Mouse (Mus musculus) liver, embryonic 12.5 days (tissue): ENCODE results near the gene B2m. TPM values are rescaled to one million over a fixed set of nuclear protein-coding genes. Genes with fewer than 3 reads are reported as not detected.

Source experiments
- ATAC-seq: fragments of 200-750 bp; cut with Nextera tagmentation; 2 replicates; pipeline ENCODE4 v1.8.0; 2017; ENCODE audit warnings: moderate number of reproducible peaks, mild to moderate bottlenecking, moderate library complexity
- H3K27ac ChIP-seq: fragments of 300-500 bp; sonication (generic); 2 replicates; pipeline ENCODE4 v1.5.1; 2016; ENCODE audit warnings: mild to moderate bottlenecking
- H3K27me3 ChIP-seq: fragments of 300-500 bp; sonication (generic); replicated peaks from 2 replicates; pipeline ENCODE4 v1.6.1; 2016; ENCODE audit warnings: mild to moderate bottlenecking, moderate library complexity
- H3K36me3 ChIP-seq: fragments of 300-500 bp; sonication (generic); 2 replicates; pipeline ENCODE4 v1.6.1; 2016; ENCODE audit warnings: mild to moderate bottlenecking, moderate library complexity
- H3K4me1 ChIP-seq: fragments of 300-500 bp; sonication (generic); 2 replicates; pipeline ENCODE4 v1.6.1; 2016
- H3K4me2 ChIP-seq: fragments of 300-500 bp; sonication (generic); 2 replicates; pipeline ENCODE4 v1.6.1; 2016; ENCODE audit warnings: mild to moderate bottlenecking, moderate library complexity
- H3K4me3 ChIP-seq: fragments of 300-500 bp; sonication (generic); 2 replicates; pipeline ENCODE4 v1.5.1; 2016; ENCODE audit warnings: mild to moderate bottlenecking, moderate library complexity
- H3K9ac ChIP-seq: fragments of 300-500 bp; sonication (generic); 2 replicates; pipeline ENCODE4 v1.6.1; 2016; ENCODE audit warnings: mild to moderate bottlenecking, moderate library complexity
- H3K9me3 ChIP-seq: fragments of 300-500 bp; sonication (generic); replicated peaks from 2 replicates; pipeline ENCODE4 v1.6.1; 2016; ENCODE audit warnings: mild to moderate bottlenecking, moderate library complexity
- WGBS: fragments of 180-500 bp; shearing (Covaris S2); methylation state at CpG from one replicate; pipeline ENCODE4 v1.1.7; 2016; ENCODE audit not compliant: insufficient replicate concordance; 5-methylcytosine and 5-hydroxymethylcytosine counted together
- polyA plus RNA-seq: library from polyadenylated mRNA; unstranded; fragments of >200 nt; fragmentation: Nextera tagmentation; extraction: Ambion mirVana; gene quantifications from 2 replicates; pipeline ENCODE4 v1.2.1, GENCODE M21; 2016

Gene B2m
- polyA plus RNA-seq, 1 experiment from 2014 or later: 281 TPM

DNA sequence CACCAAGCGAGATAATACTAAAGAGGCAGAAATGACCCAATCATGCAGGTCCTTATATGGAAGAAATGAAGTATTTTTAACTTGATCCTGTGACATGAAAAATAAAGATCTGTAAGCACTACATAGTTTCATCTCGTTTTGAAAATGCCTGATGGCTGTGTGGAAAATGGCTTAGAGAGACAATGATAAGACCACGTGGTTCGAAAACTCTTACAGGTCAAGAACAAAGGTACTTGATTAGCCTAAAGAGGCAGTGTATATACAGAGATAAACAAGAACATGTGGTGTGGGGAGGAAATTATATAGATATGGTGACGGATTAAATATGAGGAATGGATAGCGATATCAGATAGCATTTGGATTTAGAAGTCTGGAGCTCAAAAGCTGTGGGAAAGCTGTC, 23.8 kb downstream of the B2m start:
- Histone ChIP-seq H3K4me2 (no peak overlapping the region), H3K4me3 (no peak overlapping the region), H3K4me1 (no peaks in the 10 kb centered on the region), H3K36me3 (no peaks in the 10 kb centered on the region), H3K27ac (no peak overlapping the region), H3K9ac (no peak overlapping the region), H3K27me3 (no peaks in the 10 kb centered on the region), H3K9me3 (no peaks in the 10 kb centered on the region)
- WGBS: 57% methylated on average over 6 of the region's 6 CpGs
- no peak for ATAC-seq

DNA sequence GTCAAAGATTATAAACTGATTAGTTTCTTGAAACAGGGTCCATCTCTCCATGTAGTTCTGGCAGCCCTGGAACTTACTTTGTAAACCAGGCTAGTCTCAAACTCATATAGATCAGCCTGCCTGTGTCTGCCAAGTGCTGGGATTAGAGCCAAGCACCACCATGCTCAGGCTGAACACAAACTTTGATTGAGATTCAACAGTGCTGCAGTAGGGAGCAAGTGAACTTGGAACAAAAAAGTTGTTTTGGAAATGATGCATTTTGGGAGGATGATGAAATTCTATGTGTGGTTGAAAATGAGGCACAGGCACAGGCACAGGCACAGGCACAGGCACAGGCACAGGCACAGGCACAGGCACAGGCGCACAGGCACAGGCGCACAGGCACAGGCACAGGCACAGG, 24.7 kb downstream of the B2m start:
- no peaks in the 10 kb centered on the region for H3K9me3 ChIP-seq
- no peaks in the 10 kb centered on the region for H3K36me3 ChIP-seq
- H3K4me2 ChIP-seq: no peak overlapping the region
- H3K4me3 ChIP-seq: no peak overlapping the region
- no peak for ATAC-seq
- H3K27ac ChIP-seq: no peak overlapping the region
- no peaks in the 10 kb centered on the region for H3K27me3 ChIP-seq
- WGBS: 72% methylated on average over 2 of the region's 2 CpGs
- no peak overlapping the region for H3K9ac ChIP-seq
- no peaks in the 10 kb centered on the region for H3K4me1 ChIP-seq

DNA sequence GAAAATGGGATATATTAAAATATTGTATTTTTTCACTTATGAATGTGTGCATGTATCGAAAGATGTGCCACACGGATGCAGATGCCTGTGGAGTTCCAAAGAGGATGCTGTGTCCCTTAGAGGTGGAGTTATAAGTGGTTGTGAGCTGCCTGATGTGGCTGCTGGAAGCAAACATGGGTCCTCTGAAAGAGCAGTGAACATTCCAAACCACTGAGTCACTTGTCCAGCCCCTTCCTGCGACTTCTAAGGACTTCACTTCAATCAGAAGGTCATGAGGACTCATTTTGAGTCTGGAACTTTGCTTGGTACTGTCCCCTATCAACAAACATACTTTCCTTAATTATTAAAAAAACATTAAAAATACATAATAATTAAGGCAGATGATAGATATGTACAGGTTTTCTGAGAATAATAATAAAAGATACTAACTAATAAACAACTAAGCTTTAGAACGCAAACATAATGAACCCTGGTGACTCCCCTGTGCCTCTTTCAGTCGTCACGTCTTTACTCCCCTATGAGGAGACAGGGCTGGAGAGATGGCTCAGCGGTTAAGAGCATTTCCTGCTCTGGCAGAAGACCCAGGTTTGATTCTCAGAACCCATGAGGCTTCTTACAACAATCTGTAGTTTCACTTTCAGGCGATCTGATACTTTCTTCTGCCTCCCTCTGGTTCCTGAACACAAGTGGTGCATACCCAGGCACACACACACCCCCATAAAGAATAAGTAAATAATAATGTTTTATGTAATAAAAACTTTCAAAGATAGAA, 32.8 kb downstream of the B2m start:
- Histone ChIP-seq H3K9ac (no peak overlapping the region), H3K36me3 (no peaks in the 10 kb centered on the region), H3K4me3 (no peak overlapping the region), H3K27ac (no peak overlapping the region), H3K4me1 (no peaks in the 10 kb centered on the region), H3K9me3 (no peaks in the 10 kb centered on the region), H3K4me2 (no peak overlapping the region), H3K27me3 (no peaks in the 10 kb centered on the region)
- 55% methylated on average over 8 of the region's 8 CpGs for WGBS
- no peak for ATAC-seq

DNA sequence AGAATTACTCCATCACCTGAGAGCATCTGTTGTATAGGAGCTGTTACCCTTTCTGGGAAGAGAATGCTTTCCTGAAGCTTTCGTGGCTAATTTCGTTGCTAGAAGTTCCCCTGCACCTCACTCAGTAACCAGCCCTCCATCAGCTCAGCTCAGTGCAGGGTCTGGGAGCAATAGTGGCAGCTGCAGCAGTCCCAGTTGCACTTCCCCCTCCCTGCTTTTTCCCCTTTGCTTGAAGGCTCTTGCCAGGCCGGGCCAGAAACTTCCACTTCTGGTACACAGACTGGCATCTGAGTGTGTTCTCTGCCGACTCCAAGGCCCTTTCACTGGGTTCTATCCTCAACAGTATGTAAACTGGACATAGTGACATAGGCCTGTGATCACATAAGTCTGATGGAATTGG, 37.6 kb downstream of the B2m start:
- Histone ChIP-seq H3K36me3 (no peaks in the 10 kb centered on the region), H3K27ac (no peak overlapping the region), H3K27me3 (no peaks in the 10 kb centered on the region), H3K9ac (no peak overlapping the region), H3K4me3 (no peak overlapping the region), H3K4me1 (peaks cover 6% of the 10 kb centered on the region; the same call in 1 of the 2 replicates), H3K4me2 (no peak overlapping the region), H3K9me3 (no peaks in the 10 kb centered on the region)
- no peak for ATAC-seq
- WGBS: 62% methylated on average over 4 of the region's 4 CpGs

DNA sequence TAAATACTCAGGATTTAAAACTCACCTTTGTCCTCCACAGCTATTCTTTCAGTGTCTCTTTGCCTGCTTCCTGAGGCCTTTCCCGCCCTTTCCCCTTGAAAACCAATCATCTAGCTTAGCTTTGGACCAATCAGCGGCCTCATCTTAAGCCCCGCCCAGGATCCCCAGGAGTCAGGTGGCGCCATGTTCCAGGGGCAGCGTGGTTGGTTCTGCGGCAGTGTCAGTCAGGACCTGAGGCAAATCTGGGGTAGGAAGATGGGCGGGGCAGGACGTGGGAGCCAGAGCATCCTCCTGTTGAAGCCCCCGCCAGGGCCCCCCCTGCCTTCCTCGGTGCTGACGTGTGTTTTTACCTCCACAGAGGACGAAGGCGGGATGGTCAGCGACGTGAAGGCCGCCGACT, 38.6 kb downstream of the B2m start, which contains the start of the genes Patl2 and Terb2:
Gene Patl2 (minus strand): TSS at position 84 of the 400 bp plus-strand sequence.
Gene Terb2 (plus strand): TSS at position 167 of the 400 bp plus-strand sequence.
- Histone ChIP-seq H3K9me3 (no peaks in the 10 kb centered on the region), H3K4me2 (no peak within 1 kb of the TSS), H3K36me3 (no peaks in the 10 kb centered on the region), H3K9ac (no peak within 1 kb of the TSS), H3K27me3 (no peaks in the 10 kb centered on the region), H3K27ac (no peak within 1 kb of the TSS), H3K4me1 (peaks cover 6% of the 10 kb centered on the region; the same call in 1 of the 2 replicates), H3K4me3 (no peak within 1 kb of the TSS)
- 74% methylated on average over 17 of the region's 17 CpGs for WGBS
- no peak for ATAC-seq

DNA sequence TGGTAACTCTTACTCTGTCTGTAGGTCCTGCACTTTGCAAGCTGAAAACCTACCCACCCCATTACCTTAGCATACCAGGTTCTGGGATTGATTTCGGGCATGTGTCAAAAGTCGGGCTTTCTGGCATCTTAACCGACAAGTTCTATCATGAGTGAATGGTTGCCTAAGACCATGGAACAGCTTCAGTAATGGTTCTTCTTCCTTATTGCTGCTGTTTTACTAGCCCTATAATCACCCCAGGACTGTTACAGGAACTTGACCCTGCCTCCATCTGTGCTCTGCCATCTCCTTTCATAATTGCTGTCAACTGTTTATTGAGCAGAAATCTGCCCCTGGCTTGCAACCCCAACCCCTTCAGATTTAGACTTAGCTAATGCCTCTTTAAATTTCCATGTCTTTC, 39.3 kb downstream of the B2m start:
- Histone ChIP-seq H3K27ac (no peak overlapping the region), H3K4me2 (no peak overlapping the region), H3K27me3 (no peaks in the 10 kb centered on the region), H3K36me3 (no peaks in the 10 kb centered on the region), H3K9ac (no peak overlapping the region), H3K9me3 (no peaks in the 10 kb centered on the region), H3K4me3 (no peak overlapping the region), H3K4me1 (peaks cover 7% of the 10 kb centered on the region; the same call in 1 of the 2 replicates)
- ATAC-seq: no peak
- 84% methylated on average over 3 of the region's 3 CpGs for WGBS

DNA sequence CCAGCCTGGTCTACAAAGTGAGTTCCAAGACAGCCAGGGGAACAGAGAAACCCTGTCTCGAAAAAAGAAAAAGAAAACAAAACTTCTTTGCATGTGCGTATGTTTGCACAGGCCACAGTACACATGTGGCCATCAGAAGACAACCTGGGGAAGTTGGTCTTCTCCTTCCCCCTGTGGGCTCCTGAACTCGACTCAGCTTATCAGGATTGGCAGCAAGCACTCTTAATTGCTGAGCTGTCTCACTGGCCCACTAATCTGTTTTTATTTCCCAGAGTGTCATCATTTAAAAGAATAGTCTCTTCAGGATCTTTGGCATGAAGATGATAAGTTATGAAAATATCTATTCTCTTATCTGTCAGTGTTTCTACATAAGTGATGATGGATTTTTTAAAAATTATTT, 44.4 kb downstream of the B2m start:
- H3K27me3 ChIP-seq: no peaks in the 10 kb centered on the region
- WGBS: 45% methylated on average over 3 of the region's 3 CpGs
- H3K9me3 ChIP-seq: no peaks in the 10 kb centered on the region

DNA sequence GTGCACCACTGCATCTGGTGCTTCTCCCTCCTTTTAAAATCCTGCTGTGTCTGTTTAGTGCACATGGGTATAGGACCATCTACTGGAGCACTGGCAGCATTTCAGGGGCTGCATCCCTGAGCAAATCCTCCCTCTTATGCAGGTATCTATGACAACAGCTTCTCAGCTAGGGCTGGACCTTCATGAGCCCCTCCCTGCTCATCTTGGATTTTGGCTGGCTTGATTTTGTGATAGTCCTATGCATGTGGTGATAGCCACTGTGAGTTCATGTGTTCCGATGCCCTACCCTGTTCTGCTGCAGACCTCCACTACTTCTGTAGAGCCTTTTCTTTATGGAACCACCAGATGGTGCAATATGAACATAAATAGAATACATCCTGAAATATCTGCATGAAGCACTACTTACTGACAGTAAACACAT, 47.0 kb downstream of the B2m start:
- WGBS: 59% methylated on average over 1 of the region's 1 CpGs
- ATAC-seq: 0 out of 2 replicates have a peak, but pooled peaks have one; percentile 24

More for the DNA sequence above, 44.4 kb downstream of the B2m start:
- no peak for ATAC-seq
- Histone ChIP-seq H3K9ac (no peak overlapping the region), H3K27ac (no peak overlapping the region), H3K4me2 (no peak overlapping the region), H3K36me3 (no peaks in the 10 kb centered on the region), H3K4me3 (no peak overlapping the region), H3K4me1 (peaks cover 6% of the 10 kb centered on the region; the same call in 1 of the 2 replicates)

DNA sequence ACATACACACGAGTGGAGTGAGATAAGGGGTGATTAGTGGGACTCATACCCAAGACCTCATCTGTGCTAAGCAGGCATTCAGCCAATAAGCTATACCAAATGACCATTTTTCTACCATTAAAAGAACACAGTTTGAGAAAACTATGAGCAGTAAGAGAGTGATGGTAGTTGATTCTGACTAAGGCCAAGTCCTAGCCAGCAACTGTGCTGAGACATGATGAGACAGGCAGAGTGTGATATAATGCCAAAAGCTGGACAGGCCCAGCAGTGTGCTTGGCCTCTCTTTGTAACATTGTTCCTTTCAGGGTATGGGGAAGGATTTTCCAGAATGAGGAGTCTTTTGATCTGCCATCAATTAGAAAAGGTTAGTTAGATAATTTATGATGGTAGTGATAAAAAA, 54.0 kb downstream of the B2m start:
- no peak overlapping the region for H3K27ac ChIP-seq
- H3K4me1 ChIP-seq: no peaks in the 10 kb centered on the region
- no peak for ATAC-seq
- H3K36me3 ChIP-seq: no peaks in the 10 kb centered on the region
- H3K9me3 ChIP-seq: no peaks in the 10 kb centered on the region
- no peak overlapping the region for H3K4me3 ChIP-seq
- H3K27me3 ChIP-seq: no peaks in the 10 kb centered on the region
- 47% methylated on average over 1 of the region's 1 CpGs for WGBS
- no peak overlapping the region for H3K4me2 ChIP-seq
- H3K9ac ChIP-seq: no peak overlapping the region

More for the DNA sequence above, 47.0 kb downstream of the B2m start:
- H3K27ac ChIP-seq: no peak overlapping the region
- no peak overlapping the region for H3K9ac ChIP-seq
- peaks cover 3% of the 10 kb centered on the region; the same call in 1 of the 2 replicates for H3K4me1 ChIP-seq
- no peak overlapping the region for H3K4me3 ChIP-seq
- no peaks in the 10 kb centered on the region for H3K27me3 ChIP-seq
- H3K4me2 ChIP-seq: no peak overlapping the region
- H3K36me3 ChIP-seq: no peaks in the 10 kb centered on the region
- H3K9me3 ChIP-seq: no peaks in the 10 kb centered on the region

Other genes starting within 250 kb of the B2m start
- gene Ctdspl2, start 191.7 kb upstream of the B2m start, polyA plus RNA-seq: 26.7 and 30.5 TPM in 2 replicates
- gene Mageb3, start 191.6 kb upstream of the B2m start, polyA plus RNA-seq: 0.05 and 0.10 TPM in 2 replicates
- gene Eif3j1, start 119.1 kb upstream of the B2m start, polyA plus RNA-seq: 16.4 and 17.0 TPM in 2 replicates
- gene Spg11, start 29.3 kb upstream of the B2m start, polyA plus RNA-seq: 5.8 and 6.2 TPM in 2 replicates
- gene Trim69, start 13.0 kb downstream of the B2m start, polyA plus RNA-seq: 0.07 TPM in 1 of 2 replicates, not detected in the other
- 0.05 TPM in 1 of 2 replicates, not detected in the other for gene Patl2, start 38.5 kb downstream of the B2m start, polyA plus RNA-seq
- gene Terb2, start 38.6 kb downstream of the B2m start, polyA plus RNA-seq: not detected in 2 replicates
- gene Sord, start 87.1 kb downstream of the B2m start, polyA plus RNA-seq: 159 and 163 TPM in 2 replicates
- not detected in 2 replicates for gene Duox2, start 150.8 kb downstream of the B2m start, polyA plus RNA-seq
- not detected in 2 replicates for gene Duoxa2, start 151.2 kb downstream of the B2m start, polyA plus RNA-seq
- not detected in 2 replicates for gene Duoxa1, start 166.0 kb downstream of the B2m start, polyA plus RNA-seq
- not detected in 2 replicates for gene Duox1, start 168.0 kb downstream of the B2m start, polyA plus RNA-seq
- 2.0 TPM in 2 replicates for gene Shf, start 221.5 kb downstream of the B2m start, polyA plus RNA-seq